Mouse (Mus musculus): ENCODE measurements around the gene Fv1. TPM values are rescaled to one million over a fixed set of nuclear protein-coding genes. Genes with fewer than 3 reads are reported as not detected.
A peak's percentile ranks its signal among the peaks of the same experiment; 100 is the strongest.
"Not testable (repeated sequence)": the region's sequence is repeated elsewhere in the genome, so short reads cannot be mapped to it uniquely, and the experiment has no call there.

The Fv1 gene
- polyA plus RNA-seq (2014; fragmentation: Nextera tagmentation; extraction: Ambion mirVana): 15.2 and 15.7 TPM in 2 replicates

DNA sequence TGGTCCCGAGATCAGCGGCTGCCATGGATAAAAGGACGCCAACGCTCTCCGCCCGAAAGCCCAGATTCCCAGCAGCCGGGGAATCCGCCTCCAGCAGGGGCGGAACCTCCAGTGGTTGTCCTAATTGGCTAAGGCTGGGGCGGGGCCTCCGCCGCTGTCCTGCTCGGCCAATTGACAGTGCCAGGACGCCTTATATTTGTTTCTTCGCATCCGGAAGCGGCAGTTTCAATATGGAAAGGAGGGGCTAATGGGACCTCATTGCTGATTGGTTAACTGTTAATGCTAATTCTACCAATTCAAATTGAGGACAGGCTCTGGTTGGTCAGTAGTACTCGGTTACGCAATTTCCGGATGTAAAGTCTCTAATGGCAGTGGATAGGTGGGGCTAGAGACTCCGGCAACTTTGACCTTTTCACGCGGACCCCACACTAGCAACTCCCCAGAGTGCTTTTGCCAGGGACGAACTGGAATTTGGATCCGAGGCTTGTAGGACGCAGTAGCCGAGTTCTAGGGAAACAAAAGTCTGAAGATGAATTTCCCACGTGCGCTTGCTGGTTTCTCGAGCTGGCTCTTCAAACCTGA is at the start of gene Fv1, which contains the start of gene Miip:
Gene Fv1 (plus strand): TSS at position 530 of the 582 bp plus-strand sequence.
Gene Miip (minus strand): TSS at position 367 of the 582 bp plus-strand sequence.
- WGBS: 0% methylated on average over 30 of the region's 30 CpGs
- Histone ChIP-seq H3K36me3 (ENCODE audit: control insufficient read depth, insufficient read depth, low read length) (peaks cover 21% of the 10 kb centered on the region), H3K4me1 (ENCODE audit: control insufficient read depth, insufficient read depth, low read length) (peaks cover 19% of the 10 kb centered on the region), H3K27me3 (ENCODE audit: control insufficient read depth, insufficient read depth, low read length) (no peaks in the 10 kb centered on the region), H3K4me3 (ENCODE audit: low read depth, low read length) (peak within 1 kb of the TSS; percentile 87), H3K4me2 (peak within 1 kb of the TSS; percentile 84), H3K9me3 (ENCODE audit: control insufficient read depth, low read length) (no peaks in the 10 kb centered on the region), H3K9ac (ENCODE audit: low read length) (peak within 1 kb of the TSS; percentile 86), H3K27ac (ENCODE audit: low read depth, low read length) (peak within 1 kb of the TSS; percentile 63)
- ATAC-seq (ENCODE audit: low FRiP score) (peak; percentile 98), DNase-seq (ENCODE audit: low spot score, missing footprints) (peak; percentile 98)

DNA sequence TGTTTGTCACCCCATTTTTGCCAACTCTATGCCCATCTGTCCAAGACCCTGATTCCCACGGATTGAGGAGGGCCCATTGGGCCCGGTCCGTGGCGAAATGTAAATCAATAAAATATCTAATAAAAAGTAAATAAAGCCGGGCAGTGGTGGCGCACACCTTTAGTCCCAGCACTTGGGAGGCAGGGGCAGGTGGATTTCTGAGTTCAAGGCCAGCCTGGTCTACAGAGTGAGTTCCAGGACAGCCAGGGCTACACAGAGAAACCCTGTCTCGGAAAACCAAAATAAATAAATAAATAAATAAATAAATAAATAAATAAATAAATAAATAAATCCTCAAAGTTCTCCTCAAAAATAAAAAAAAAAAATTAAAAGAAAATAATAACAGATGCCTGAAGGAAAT is 49.1 kb upstream of the Fv1 start:
- peaks cover 16% of the 10 kb centered on the region; the same call in 1 of the 2 replicates for H3K9me3 ChIP-seq (ENCODE audit: control insufficient read depth, low read length)
- not testable (repeated sequence) for H3K36me3 ChIP-seq (ENCODE audit: control insufficient read depth, insufficient read depth, low read length); H3K4me3 ChIP-seq (ENCODE audit: low read depth, low read length); H3K4me1 ChIP-seq (ENCODE audit: control insufficient read depth, insufficient read depth, low read length); ATAC-seq (ENCODE audit: low FRiP score); H3K4me2 ChIP-seq; H3K27ac ChIP-seq (ENCODE audit: low read depth, low read length); DNase-seq (ENCODE audit: low spot score, missing footprints); H3K27me3 ChIP-seq (ENCODE audit: control insufficient read depth, insufficient read depth, low read length); H3K9ac ChIP-seq (ENCODE audit: low read length)
- WGBS: 85% methylated on average over 7 of the region's 7 CpGs

DNA sequence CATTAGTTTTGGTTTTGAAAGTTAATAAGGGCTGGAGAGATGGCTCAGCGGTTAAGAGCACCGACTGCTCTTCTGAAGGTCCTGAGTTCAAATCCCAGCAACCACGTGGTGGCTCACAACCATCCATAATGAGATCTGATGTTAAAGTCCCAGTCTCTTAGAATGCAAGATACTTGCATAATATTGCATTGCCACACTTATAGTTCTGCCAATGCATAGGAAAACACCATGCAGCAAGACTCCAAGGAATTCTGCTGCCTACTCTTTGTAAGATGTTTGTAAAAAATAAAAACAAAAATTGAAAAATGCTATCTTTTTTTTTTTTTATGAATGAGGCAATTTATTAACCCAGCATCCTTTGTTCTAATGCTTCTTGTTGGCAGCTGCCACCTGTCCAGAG is 47.4 kb upstream of the Fv1 start:
- not testable (repeated sequence) for ATAC-seq (ENCODE audit: low FRiP score)
- H3K9me3 ChIP-seq (ENCODE audit: control insufficient read depth, low read length): peaks cover 30% of the 10 kb centered on the region

DNA sequence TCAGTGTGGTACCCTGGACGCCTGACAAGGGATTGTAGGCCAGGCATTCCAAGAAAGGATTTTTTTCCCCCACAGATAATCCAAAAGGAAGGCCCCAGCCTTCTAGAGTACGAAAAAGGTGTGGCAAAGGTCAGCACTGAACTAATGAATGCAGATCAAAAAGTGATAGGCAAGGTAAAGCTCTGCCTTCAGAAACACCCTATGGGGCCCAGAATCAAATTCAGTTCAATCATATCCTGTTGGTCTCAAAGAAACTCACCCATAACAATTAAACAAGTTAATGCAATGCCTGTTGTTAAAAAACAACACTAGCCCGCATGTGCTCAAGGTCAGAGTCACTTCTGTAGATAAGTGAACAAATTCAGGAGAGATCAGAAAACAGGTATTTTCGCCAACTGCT is 44.4 kb upstream of the Fv1 start:
- 91% methylated on average over 4 of the region's 4 CpGs for WGBS
- H3K27ac ChIP-seq (ENCODE audit: low read depth, low read length): no peak overlapping the region
- no peak overlapping the region for H3K9ac ChIP-seq (ENCODE audit: low read length)
- H3K9me3 ChIP-seq (ENCODE audit: control insufficient read depth, low read length): peaks cover 44% of the 10 kb centered on the region
- no peak overlapping the region for H3K4me3 ChIP-seq (ENCODE audit: low read depth, low read length)
- no peaks in the 10 kb centered on the region for H3K4me1 ChIP-seq (ENCODE audit: control insufficient read depth, insufficient read depth, low read length)
- DNase-seq (ENCODE audit: low spot score, missing footprints) (no peak), ATAC-seq (ENCODE audit: low FRiP score) (no peak)
- peaks cover 24% of the 10 kb centered on the region for H3K36me3 ChIP-seq (ENCODE audit: control insufficient read depth, insufficient read depth, low read length)
- no peaks in the 10 kb centered on the region for H3K27me3 ChIP-seq (ENCODE audit: control insufficient read depth, insufficient read depth, low read length)
- H3K4me2 ChIP-seq: no peak overlapping the region

More for the DNA sequence above, 47.4 kb upstream of the Fv1 start:
- H3K4me1 ChIP-seq (ENCODE audit: control insufficient read depth, insufficient read depth, low read length); H3K27ac ChIP-seq (ENCODE audit: low read depth, low read length); H3K27me3 ChIP-seq (ENCODE audit: control insufficient read depth, insufficient read depth, low read length); H3K4me2 ChIP-seq; H3K9ac ChIP-seq (ENCODE audit: low read length); H3K4me3 ChIP-seq (ENCODE audit: low read depth, low read length); DNase-seq (ENCODE audit: low spot score, missing footprints): not testable (repeated sequence)
- peaks cover 13% of the 10 kb centered on the region for H3K36me3 ChIP-seq (ENCODE audit: control insufficient read depth, insufficient read depth, low read length)
- 89% methylated on average over 3 of the region's 3 CpGs for WGBS

DNA sequence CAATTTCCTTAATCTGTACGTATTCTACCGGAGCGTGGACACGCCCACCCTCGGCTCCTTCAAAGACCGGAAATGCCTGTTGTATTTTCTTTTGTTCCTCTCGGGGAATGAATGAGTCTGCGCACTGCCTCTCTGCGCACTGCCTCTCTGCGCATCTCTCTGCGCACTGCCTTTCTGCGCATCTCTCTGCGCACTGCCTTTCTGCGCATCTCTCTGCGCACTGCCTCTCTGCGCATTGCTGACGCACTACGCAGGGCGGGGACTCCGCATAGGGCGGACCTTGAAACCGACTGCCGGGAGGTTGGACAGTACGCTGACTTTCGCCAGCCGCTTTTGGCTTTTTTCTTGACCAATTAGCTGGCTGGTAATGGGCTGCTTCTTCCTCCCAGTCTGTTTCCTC is 29.5 kb upstream of the Fv1 start:
- ATAC-seq (ENCODE audit: low FRiP score); H3K4me2 ChIP-seq; DNase-seq (ENCODE audit: low spot score, missing footprints); H3K4me1 ChIP-seq (ENCODE audit: control insufficient read depth, insufficient read depth, low read length); H3K4me3 ChIP-seq (ENCODE audit: low read depth, low read length); H3K27ac ChIP-seq (ENCODE audit: low read depth, low read length); H3K36me3 ChIP-seq (ENCODE audit: control insufficient read depth, insufficient read depth, low read length); H3K9me3 ChIP-seq (ENCODE audit: control insufficient read depth, low read length); H3K27me3 ChIP-seq (ENCODE audit: control insufficient read depth, insufficient read depth, low read length); H3K9ac ChIP-seq (ENCODE audit: low read length): not testable (repeated sequence)
- WGBS: 98% methylated on average over 12 of the region's 26 CpGs

DNA sequence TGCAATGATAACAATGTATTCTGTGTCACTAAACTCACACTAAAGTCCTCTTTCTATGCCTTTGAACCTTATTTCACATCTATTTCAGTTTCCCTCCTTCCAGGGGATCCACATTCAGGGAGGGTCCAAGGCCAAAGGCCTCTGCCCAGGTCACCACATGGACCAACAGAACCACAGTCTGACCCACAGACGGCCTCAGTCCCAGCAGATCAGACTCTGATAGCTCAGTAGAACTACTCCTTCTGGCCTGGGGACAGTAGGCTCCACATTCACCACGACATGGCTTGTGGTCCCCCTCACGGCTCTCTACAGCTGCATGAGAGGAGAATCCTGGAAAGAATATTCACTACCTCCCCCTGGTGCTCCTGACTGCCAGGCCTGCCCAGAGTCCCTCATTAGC is 25.9 kb upstream of the Fv1 start:
- Histone ChIP-seq H3K4me2 (no peak overlapping the region), H3K9ac (ENCODE audit: low read length) (no peak overlapping the region), H3K9me3 (ENCODE audit: control insufficient read depth, low read length) (peaks cover 10% of the 10 kb centered on the region; the same call in 1 of the 2 replicates), H3K36me3 (ENCODE audit: control insufficient read depth, insufficient read depth, low read length) (no peaks in the 10 kb centered on the region; the same call in 1 of the 2 replicates), H3K27ac (ENCODE audit: low read depth, low read length) (no peak overlapping the region), H3K4me1 (ENCODE audit: control insufficient read depth, insufficient read depth, low read length) (peaks cover 4% of the 10 kb centered on the region), H3K27me3 (ENCODE audit: control insufficient read depth, insufficient read depth, low read length) (no peaks in the 10 kb centered on the region), H3K4me3 (ENCODE audit: low read depth, low read length) (no peak overlapping the region)
- DNase-seq (ENCODE audit: low spot score, missing footprints) (no peak), ATAC-seq (ENCODE audit: low FRiP score) (no peak)
- 99% methylated on average over 3 of the region's 3 CpGs for WGBS

DNA sequence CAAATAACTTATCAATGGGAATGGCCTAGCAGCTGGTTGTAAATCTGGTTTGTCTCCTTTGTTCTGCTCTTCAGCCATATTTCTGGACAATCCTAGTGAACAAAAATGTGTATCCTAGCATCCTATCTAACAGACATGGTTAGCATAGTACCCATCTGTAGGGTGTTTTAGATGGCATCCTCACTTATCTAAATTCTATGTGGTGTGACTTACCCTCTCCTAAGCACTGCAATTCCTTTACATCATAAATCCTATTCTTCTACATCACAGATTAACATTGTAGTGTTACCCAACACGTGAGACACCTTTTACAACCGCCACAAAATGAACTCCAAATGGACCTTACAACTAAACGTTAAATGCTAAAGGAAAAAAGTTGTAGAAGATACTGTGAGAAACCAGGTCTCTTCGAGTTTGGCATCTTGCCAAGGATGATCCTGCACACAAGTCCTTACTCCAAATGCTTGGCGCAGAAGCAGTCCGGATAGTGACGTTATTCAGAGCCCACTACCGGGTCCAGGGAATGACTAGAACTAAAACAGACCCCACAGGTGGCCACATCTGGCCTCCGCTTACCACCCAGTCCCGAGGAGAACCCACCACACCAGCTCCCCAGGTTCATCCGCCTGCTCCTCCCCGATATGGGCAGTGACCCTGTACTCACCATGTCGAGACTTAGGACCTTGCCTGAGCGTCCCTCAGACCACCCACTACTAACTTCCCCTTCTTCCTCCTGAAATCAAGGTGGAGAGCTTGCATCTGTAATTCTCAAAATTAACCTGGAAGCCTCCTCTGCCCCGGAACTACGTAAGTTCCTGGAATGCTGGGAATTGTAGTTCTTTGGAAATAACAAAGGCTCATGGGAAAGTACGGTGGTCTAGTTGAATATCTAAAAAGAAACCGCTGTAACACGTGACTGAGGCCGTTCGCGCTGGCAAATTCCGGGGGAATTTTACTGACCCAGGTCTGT is 20.9 kb upstream of the Fv1 start, which contains the start of gene Zfp933:
Gene Zfp933 (minus strand): TSS at position 753 of the 970 bp plus-strand sequence.
- 3% methylated on average over 23 of the region's 23 CpGs for WGBS
- H3K4me2 ChIP-seq: peak within 1 kb of the TSS; percentile 66
- no peaks in the 10 kb centered on the region for H3K9me3 ChIP-seq (ENCODE audit: control insufficient read depth, low read length)
- H3K4me1 ChIP-seq (ENCODE audit: control insufficient read depth, insufficient read depth, low read length): peaks cover 7% of the 10 kb centered on the region
- peak within 1 kb of the TSS; percentile 68 for H3K4me3 ChIP-seq (ENCODE audit: low read depth, low read length)
- H3K36me3 ChIP-seq (ENCODE audit: control insufficient read depth, insufficient read depth, low read length): no peaks in the 10 kb centered on the region; the same call in 1 of the 2 replicates
- no peaks in the 10 kb centered on the region for H3K27me3 ChIP-seq (ENCODE audit: control insufficient read depth, insufficient read depth, low read length)
- peak; percentile 94 for ATAC-seq (ENCODE audit: low FRiP score)
- peak within 1 kb of the TSS; percentile 70 for H3K9ac ChIP-seq (ENCODE audit: low read length)
- H3K27ac ChIP-seq (ENCODE audit: low read depth, low read length): no peak within 1 kb of the TSS
- peak; percentile 97 for DNase-seq (ENCODE audit: low spot score, missing footprints)

DNA sequence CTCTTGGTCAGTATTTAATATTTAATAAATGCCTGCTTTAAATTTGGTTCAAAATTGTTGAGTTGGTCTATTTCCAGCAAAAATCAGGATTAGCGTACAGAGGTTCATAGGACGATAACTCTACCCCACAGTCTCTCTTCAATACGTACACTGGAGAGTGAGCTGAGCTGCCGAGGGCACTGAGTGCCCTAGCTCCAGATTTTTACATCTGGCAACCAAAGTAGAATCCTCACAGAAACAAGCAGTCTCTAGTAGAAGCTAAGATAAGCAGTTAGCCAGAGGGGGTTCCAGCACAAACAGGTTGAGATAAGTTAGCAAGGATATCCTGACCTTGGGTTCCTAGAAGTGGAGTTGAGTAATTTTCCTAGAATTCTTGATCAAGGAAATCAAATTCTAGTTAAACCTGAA is 20.2 kb upstream of the Fv1 start:
- H3K4me2 ChIP-seq: peak overlapping the region; percentile 48
- WGBS: 8% methylated on average over 4 of the region's 4 CpGs

DNA sequence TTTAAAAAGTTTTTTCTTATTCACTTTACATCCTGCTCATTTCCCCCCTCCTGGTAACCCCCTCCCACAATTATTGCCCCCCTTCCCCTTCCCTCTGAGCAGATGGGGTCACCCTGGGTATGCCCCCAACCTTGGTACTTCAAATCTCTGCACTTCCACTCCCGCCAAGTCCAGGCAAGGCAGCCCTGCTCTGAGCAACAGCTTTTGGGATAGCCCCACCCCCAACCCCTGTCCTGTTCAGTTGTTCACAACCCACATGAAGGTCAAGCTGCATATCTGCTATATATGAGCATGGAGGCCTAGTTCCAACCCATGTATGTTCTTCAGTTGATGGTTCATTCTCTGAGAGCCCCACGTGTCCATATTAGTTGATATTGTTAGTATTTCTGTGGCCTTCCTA is 18.0 kb upstream of the Fv1 start:
- WGBS: 81% methylated on average over 2 of the region's 2 CpGs
- Histone ChIP-seq H3K36me3 (ENCODE audit: control insufficient read depth, insufficient read depth, low read length) (no peaks in the 10 kb centered on the region), H3K27me3 (ENCODE audit: control insufficient read depth, insufficient read depth, low read length) (no peaks in the 10 kb centered on the region), H3K27ac (ENCODE audit: low read depth, low read length) (no peak overlapping the region), H3K4me2 (no peak overlapping the region), H3K9ac (ENCODE audit: low read length) (no peak overlapping the region), H3K9me3 (ENCODE audit: control insufficient read depth, low read length) (no peaks in the 10 kb centered on the region), H3K4me3 (ENCODE audit: low read depth, low read length) (no peak overlapping the region), H3K4me1 (ENCODE audit: control insufficient read depth, insufficient read depth, low read length) (peaks cover 7% of the 10 kb centered on the region)
- ATAC-seq (ENCODE audit: low FRiP score) (no peak), DNase-seq (ENCODE audit: low spot score, missing footprints) (no peak)

More for the DNA sequence above, 20.2 kb upstream of the Fv1 start:
- no peaks in the 10 kb centered on the region for H3K27me3 ChIP-seq (ENCODE audit: control insufficient read depth, insufficient read depth, low read length)
- no peak for DNase-seq (ENCODE audit: low spot score, missing footprints)
- peak; percentile 77 for ATAC-seq (ENCODE audit: low FRiP score)
- no peaks in the 10 kb centered on the region; the same call in 1 of the 2 replicates for H3K36me3 ChIP-seq (ENCODE audit: control insufficient read depth, insufficient read depth, low read length)
- H3K4me1 ChIP-seq (ENCODE audit: control insufficient read depth, insufficient read depth, low read length): peaks cover 7% of the 10 kb centered on the region
- H3K9me3 ChIP-seq (ENCODE audit: control insufficient read depth, low read length): no peaks in the 10 kb centered on the region
- no peak overlapping the region for H3K27ac ChIP-seq (ENCODE audit: low read depth, low read length)
- H3K4me3 ChIP-seq (ENCODE audit: low read depth, low read length): peak overlapping the region; percentile 68
- H3K9ac ChIP-seq (ENCODE audit: low read length): peak overlapping the region; percentile 57
